Mouse (Mus musculus) kidney, adult 8-10 months (tissue): Measurements from ENCODE around the gene Impg2.

Experiments used
- DNase-seq, 2 experiments: peaks; one replicate each; pipeline ENCODE4 v3.0.0; 2022

Impg2 gene

GRCm38 (mm10) chr16:56304167-56304566, 100.1 kb downstream of the Impg2 start:
- no peak for DNase-seq

DNA sequence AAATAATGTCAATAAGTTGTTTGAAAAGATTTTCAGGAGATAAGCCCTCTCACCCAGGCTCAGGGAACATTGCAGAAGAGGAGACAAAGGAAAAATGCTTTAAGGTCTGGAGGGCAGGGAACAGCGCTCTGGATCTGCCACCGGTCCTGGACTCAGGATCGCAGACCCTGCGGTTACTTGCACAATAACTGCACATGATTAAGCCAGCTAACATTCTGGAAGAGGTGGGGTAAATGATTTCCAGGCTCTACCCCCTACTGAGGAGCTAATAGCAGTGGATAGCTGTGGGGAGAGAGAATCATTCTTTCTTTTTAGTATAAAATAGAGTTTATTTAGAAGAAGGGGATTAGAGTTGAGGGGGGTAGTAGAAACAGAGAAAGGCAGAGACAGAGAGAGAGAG, 103.5 kb downstream of the Impg2 start:
- peak; percentile 41 to 46 for DNase-seq

GRCm38 (mm10) chr16:56311291-56311690, 107.2 kb downstream of the Impg2 start:
- DNase-seq, result no peak
